Mouse (Mus musculus) C2C12 (cell line): ENCODE data around the gene Draxin. TPM values are rescaled to one million over a fixed set of nuclear protein-coding genes. Genes with fewer than 3 reads are reported as not detected.

Source experiments
- H3K27me3 ChIP-seq: one replicate; pipeline ENCODE4 v1.6.1; 2011; ENCODE audit not compliant: control insufficient read depth, insufficient read depth, insufficient read length
- H3K36me3 ChIP-seq: one replicate; pipeline ENCODE4 v1.6.1; 2011; ENCODE audit not compliant: control insufficient read depth, insufficient read depth
- H3K4me3 ChIP-seq: one replicate; pipeline ENCODE4 v1.5.1; 2011; ENCODE audit warnings: mild to moderate bottlenecking, control low read depth; ENCODE audit not compliant: poor library complexity, insufficient read depth, severe bottlenecking
- H3K79me2 ChIP-seq: one replicate; pipeline ENCODE4 v1.6.1; 2011; ENCODE audit not compliant: control insufficient read depth, insufficient read depth
- H3K79me3 ChIP-seq: one replicate; pipeline ENCODE4 v1.6.1; 2011; ENCODE audit warnings: low read depth, control low read depth
- H3ac ChIP-seq: one replicate; pipeline ENCODE3; 2011; ENCODE audit warnings: low read depth; ENCODE audit not compliant: control insufficient read depth, insufficient read length
- CEBPB ChIP-seq: IDR thresholded peaks from one replicate; pipeline ENCODE4 v1.6.1; 2011; ENCODE audit warnings: low read depth, mild to moderate bottlenecking, control low read depth, moderate library complexity
- CTCF ChIP-seq: IDR thresholded peaks from one replicate; pipeline ENCODE4 v1.5.1; 2011; ENCODE audit not compliant: control insufficient read depth, insufficient read depth, insufficient read length
- FOSL1 ChIP-seq: IDR thresholded peaks from one replicate; pipeline ENCODE4 v1.8.0; 2011; ENCODE audit warnings: mild to moderate bottlenecking, low read length; ENCODE audit not compliant: poor library complexity, insufficient read depth, severe bottlenecking
- MAX ChIP-seq: IDR thresholded peaks from one replicate; pipeline ENCODE4 v1.6.1; 2011; ENCODE audit warnings: mild to moderate bottlenecking, control low read depth
- MYOD1 ChIP-seq: IDR thresholded peaks from one replicate; pipeline ENCODE4 v1.6.1; 2011; ENCODE audit warnings: low read depth; ENCODE audit not compliant: control insufficient read depth, insufficient read length
- MYOG ChIP-seq: IDR thresholded peaks from one replicate; pipeline ENCODE4 v1.6.1; 2011; ENCODE audit not compliant: control insufficient read depth, insufficient read length; ENCODE audit errors: extremely low read depth
- USF1 ChIP-seq: IDR thresholded peaks from one replicate; pipeline ENCODE4 v1.6.1; 2011; ENCODE audit warnings: low read depth, mild to moderate bottlenecking, control low read depth, moderate library complexity
- polyA plus RNA-seq: library from polyadenylated mRNA; unstranded; fragments of >200 nt; fragmentation: generic; extraction: Trizol; gene quantifications from one replicate; pipeline ENCODE4 v1.2.1, GENCODE M21; 2012; ENCODE audit warnings: missing spikeins

Gene Draxin
- polyA plus RNA-seq, 1 experiment: 0.01 TPM

GRCm38 (mm10) chr4:148101801-148102527 lies 28.5 kb downstream of the Draxin start:
- Histone ChIP-seq H3K79me3 (no peaks in the 10 kb centered on the region), H3K27me3 (peaks cover 32% of the 10 kb centered on the region), H3K36me3 (no peaks in the 10 kb centered on the region), H3K79me2 (no peaks in the 10 kb centered on the region), H3K4me3 (no peak overlapping the region), H3ac (no peak overlapping the region)
- TF ChIP-seq USF1 (no peak), CTCF (peak; percentile 16), MAX (no peak)

GRCm38 (mm10) chr4:148098666-148099065 lies 31.8 kb downstream of the Draxin start:
- H3K79me3 ChIP-seq: no peaks in the 10 kb centered on the region
- H3K27me3 ChIP-seq: peaks cover 38% of the 10 kb centered on the region
- no peak overlapping the region for H3ac ChIP-seq
- H3K79me2 ChIP-seq: no peaks in the 10 kb centered on the region
- H3K36me3 ChIP-seq: no peaks in the 10 kb centered on the region
- no peak overlapping the region for H3K4me3 ChIP-seq
- TF ChIP-seq USF1 (no peak), MYOD1 (no peak), CEBPB (no peak), MYOG (no peak), MAX (no peak), CTCF (no peak), FOSL1 (no peak)

GRCm38 (mm10) chr4:148097936-148098335 lies 32.6 kb downstream of the Draxin start:
- Histone ChIP-seq H3K79me3 (no peaks in the 10 kb centered on the region), H3ac (no peak overlapping the region), H3K79me2 (no peaks in the 10 kb centered on the region), H3K36me3 (no peaks in the 10 kb centered on the region), H3K27me3 (peaks cover 38% of the 10 kb centered on the region), H3K4me3 (no peak overlapping the region)
- TF ChIP-seq CTCF: no peak
- no peak for TF ChIP-seq USF1
- TF ChIP-seq FOSL1: no peak
- no peak for TF ChIP-seq MYOG
- TF ChIP-seq CEBPB: no peak
- no peak for TF ChIP-seq MAX
- no peak for TF ChIP-seq MYOD1

- no peaks in the 10 kb centered on the region for H3K79me3 ChIP-seq
- no peaks in the 10 kb centered on the region for H3K36me3 ChIP-seq
- H3ac ChIP-seq: no peak overlapping the region
- H3K4me3 ChIP-seq: no peak overlapping the region
- peaks cover 20% of the 10 kb centered on the region for H3K27me3 ChIP-seq
- no peak for TF ChIP-seq CTCF
- TF ChIP-seq MYOD1: no peak
- no peak for TF ChIP-seq MAX
- no peak for TF ChIP-seq CEBPB
- no peak for TF ChIP-seq FOSL1
- TF ChIP-seq USF1: no peak
- TF ChIP-seq MYOG: no peak
- no peaks in the 10 kb centered on the region for H3K79me2 ChIP-seq
Observed at GRCm38 (mm10) chr4:148095081-148095480, 35.4 kb downstream of the Draxin start.

- Histone ChIP-seq H3K79me3 (no peaks in the 10 kb centered on the region), H3ac (no peak overlapping the region), H3K27me3 (peaks cover 13% of the 10 kb centered on the region), H3K36me3 (no peaks in the 10 kb centered on the region), H3K4me3 (no peak overlapping the region), H3K79me2 (no peaks in the 10 kb centered on the region)
- TF ChIP-seq USF1 (no peak), FOSL1 (no peak), MYOG (no peak), MAX (no peak), MYOD1 (no peak), CEBPB (no peak)
Observed at GRCm38 (mm10) chr4:148094161-148094560, 36.3 kb downstream of the Draxin start.
